Mouse (Mus musculus): ENCODE measurements around the gene Marveld3.

Marveld3 gene

DNA sequence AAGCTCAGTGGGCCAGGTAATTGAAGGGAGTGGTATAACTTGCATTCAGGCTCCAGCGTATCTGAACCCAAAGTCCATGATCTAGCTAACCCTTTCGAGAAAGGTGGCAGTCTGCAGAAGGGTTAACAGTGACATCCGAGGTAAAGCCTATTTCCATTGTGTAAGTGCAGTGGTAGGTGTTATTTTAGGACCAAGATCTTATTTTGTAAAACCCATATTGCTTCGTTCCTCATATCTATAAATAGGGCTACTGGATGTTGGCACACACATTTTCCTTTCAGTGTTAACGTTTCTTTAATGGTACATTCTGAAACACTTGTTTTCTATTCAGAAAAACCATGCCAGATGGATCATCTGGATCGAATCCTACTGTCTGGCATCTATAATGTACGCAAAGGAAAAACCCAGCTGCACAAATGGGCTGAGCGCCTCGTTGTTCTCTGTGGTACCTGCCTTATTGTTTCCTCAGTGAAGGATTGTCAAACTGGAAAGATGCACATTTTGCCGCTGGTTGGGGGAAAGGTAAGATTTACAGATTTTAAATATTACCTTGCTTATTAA is 58.0 kb downstream of the Marveld3 start:
- no peak for DNase-seq (ENCODE audit: low spot score in 2 of 2)

GRCm38 (mm10) chr8:109902379-109902778 is 59.6 kb downstream of the Marveld3 start:
- DNase-seq (ENCODE audit: low spot score in 2 of 2): no peak
